Mouse (Mus musculus) heart, postnatal 36 days (tissue): ENCODE data around the gene Clasp2. TPM values are rescaled to one million over a fixed set of nuclear protein-coding genes. Genes with fewer than 3 reads are reported as not detected.

ENCODE experiments used
- total RNA-seq, 2 experiments: library from RNA; stranded (reverse); gene quantifications; 2 replicates each; pipeline ENCODE4 v1.2.3; 2021

Clasp2 gene
- total RNA-seq, 2 experiments from 2014 or later: 50.9 to 58.9 TPM

Other genes starting within 250 kb of the Clasp2 start
- gene Pdcd6ip, start 33.2 kb upstream of the Clasp2 start, total RNA-seq: 10 to 100 TPM; 57.2 to 65.0 TPM
- gene Ubp1, start 189.5 kb downstream of the Clasp2 start, total RNA-seq: 10 to 100 TPM; 24.9 to 25.7 TPM